Mouse (Mus musculus) layer of hippocampus, postnatal 10 days (tissue): ENCODE measurements around the gene Slc6a2. TPM values are rescaled to one million over a fixed set of nuclear protein-coding genes. Genes with fewer than 3 reads are reported as not detected.

ENCODE experiments used
- DNase-seq, 2 experiments: peaks; one replicate each; pipeline ENCODE4 v3.0.0; 2021; ENCODE audit warnings: low spot score in 2 of 2
- microRNA-seq, 2 experiments: library from miRNA; unstranded; fragments of <30 nt; microRNA quantifications; one replicate each; pipeline ENCODE4 v1.2.0; 2021
- total RNA-seq, 2 experiments: library from RNA; stranded (reverse); gene quantifications; 2 replicates each; pipeline ENCODE4 v1.2.3; 2021

Slc6a2 gene
- total RNA-seq, 2 experiments from 2014 or later, result 0.22 to 0.34 TPM

DNA sequence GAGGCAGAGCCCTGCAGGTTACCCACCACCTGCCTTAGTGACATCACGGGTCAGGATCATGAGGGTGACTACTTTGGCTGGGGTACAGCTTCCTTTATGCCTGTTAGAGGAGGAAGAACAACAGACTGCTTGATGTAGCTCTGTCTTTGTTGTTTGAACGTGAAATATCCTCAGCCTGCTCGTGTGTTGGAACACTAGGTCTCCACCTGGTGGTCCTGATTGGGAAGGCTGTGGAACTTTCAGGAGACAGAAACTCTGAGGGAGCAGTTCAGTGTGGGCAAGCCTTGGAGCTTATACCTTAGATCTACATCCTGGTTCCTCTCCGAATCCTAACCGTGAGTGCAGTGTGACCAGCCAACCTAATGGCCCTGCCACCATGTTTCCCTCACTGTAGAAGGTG, 61.9 kb downstream of the Slc6a2 start:
- DNase-seq, result no peak

DNA sequence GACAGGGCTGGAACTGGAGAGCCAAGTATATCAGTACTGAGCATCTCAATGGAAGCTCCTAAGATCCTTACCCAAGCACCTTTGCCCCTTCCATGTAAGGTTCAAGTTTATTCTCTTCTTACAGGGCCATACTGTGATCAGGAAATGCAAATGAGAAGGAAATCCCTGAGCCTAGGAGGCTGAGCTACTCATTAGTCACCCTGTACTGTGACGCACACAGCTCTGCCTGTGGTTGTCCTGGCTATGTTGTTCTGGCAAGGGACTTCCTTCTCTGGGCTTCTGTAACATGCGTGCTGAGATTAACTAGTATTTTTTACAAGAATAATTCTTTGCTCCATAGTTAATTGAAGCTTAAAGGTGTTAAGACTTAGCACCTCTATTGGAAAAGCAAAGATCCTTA, 70.8 kb downstream of the Slc6a2 start:
- DNase-seq, result no peak

DNA sequence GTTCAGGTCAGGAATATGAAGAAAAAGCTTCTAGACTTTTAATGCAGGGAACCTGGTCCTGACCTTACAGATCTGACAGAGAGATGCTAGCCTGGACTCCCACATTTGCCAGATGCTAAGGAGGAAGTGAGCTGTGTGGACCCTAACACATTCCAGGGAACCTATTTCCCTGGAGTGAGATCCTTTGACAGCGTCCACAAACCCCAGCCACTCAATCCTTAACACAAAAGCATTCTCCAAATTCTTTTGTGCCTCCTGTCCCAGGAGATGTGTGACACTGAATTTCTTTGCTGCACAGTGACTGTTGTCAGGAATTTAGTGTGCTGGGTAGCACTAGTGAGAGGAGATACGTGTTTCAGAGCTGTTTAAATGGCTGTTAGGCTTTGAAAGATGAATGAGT, 79.0 kb downstream of the Slc6a2 start:
- no peak for DNase-seq

DNA sequence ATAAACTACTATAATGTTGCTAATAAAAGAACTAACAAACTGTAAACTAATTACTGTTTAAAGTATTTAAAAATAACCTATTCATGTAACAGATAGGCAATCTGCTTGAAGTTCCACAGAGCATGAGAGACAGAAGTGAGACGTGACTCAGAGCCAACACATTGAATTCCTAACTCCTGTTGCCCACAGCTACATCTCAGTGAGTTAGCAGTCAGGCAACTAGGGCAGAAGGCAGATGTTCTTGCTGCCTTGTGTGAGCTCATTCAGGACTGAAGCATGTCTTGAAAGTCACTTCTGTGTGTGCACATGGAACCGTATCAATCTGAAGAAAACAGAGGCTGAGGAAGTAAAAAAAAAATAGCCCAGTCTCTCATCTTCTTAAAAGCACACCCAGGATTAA, 80.4 kb downstream of the Slc6a2 start:
- no peak for DNase-seq

DNA sequence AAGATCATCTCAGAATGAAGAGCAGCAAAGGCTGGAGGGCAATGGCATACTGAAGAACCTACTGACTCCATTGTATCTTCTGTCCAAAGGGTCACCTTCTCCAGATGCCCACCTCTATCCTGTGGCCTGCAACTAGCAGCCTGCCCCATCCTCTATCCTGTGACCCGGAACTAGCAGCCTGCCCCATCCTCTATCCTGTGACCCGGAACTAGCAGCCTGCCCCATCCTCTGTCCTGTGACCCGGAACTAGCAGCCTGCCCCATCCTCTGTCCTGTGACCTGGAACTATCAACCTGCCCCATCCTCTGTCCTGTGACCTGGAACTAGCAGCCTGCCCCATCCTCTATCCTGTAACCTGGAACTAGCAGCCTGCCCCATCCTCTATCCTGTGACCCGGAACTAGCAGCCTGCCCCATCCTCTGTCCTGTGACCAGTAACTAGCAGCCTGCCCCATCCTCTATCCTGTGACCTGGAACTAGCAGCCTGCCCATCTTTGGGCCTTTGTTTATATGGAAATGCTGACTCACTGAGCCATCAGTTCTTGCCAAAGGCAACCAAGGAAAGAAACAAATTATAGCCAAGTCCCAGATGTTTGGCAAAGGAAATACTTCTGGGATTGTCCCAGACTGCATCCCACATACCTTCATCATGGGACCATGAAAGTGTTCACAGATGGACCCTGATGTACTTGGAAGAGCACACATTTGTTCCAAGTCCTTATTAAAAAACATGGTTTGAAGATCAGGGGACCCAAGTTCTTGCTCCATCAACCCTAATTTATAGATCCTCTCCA, 81.1 kb downstream of the Slc6a2 start:
- no peak for DNase-seq

DNA sequence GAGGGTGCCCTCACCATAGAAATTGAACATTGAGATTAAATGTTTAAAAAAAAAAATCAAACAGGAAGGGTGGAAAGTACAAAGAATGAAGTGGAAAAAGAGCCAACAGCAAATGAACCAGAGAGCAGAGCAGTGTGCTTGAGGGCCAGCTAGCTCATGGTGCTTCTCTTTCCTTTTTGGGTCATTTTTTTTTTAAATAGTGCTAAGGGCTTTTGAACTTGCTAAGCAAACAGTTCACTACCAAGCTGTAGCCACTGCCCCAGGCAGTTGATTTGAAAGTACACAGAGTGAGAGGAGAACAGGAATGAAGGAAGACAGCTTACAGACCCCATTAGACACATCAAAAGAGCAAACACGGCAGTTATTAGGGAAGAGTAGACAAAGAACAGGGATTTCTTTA, 83.2 kb downstream of the Slc6a2 start:
- DNase-seq, result no peak

DNA sequence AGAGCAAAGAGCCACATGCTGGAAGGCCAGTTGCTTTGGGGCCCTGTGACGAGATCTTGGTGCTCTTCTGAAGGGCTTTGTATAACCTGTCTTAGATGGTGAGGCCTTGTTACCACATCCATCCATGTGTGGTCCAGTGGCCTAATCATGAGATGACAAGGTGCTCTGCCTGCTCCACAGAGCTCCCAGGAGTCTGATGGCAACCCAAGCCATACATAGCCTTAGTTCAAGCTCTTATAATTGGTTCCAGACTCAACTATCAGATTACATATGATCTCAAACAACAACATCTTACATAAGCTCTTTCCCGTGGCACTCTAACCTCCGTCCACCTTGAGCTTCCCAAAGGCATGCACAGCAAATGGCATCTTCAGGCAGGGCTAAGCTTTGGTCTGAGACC, 88.2 kb downstream of the Slc6a2 start, which contains the start of gene Ces1a:
TSS of gene Ces1a (minus strand) at position 101 of the 400 bp plus-strand sequence.
- no peak for DNase-seq

DNA sequence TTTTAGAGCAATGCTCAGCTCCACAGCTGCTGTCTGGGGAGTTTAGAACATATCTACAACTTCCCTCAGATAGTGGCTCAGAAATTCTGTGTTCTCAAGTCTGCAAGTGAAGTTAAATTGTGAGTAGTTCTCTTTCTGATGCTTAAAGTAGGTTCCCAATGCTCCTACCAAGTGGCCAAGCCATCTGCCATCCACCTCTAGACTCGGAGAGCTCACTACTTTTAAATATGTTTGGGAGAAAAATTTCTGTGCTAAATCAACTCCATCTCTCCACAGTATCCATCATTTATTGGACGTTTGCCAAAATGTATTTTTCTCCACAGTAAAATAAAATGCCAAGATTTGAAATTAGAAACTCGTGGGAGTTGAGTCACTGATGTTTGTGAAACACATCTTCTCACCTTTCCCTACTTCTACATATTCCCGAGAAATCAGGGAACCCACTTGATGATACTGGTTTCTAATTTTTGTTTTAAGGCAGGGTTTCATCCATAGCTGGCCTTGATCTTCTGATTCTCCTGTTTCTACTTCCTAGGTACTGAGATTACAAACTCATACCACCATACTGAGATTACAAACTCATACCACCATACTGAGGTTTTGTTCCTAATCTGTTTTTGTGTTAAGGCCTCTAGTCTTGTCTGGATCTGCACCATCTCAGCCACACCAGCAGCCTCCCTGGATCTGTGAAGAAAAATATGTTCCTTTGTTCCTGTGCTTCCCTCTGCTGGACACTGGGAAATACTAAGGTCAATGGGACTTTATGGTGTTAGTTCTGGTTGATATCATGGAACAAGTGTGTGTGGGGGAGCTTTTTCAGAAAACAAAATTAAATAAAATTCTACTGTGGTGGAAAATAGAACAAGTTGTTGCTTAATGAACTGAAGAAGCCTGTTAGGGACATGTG, 88.9 kb downstream of the Slc6a2 start:
- no peak for DNase-seq

Small RNAs within 50 kb of the gene (microRNA-seq; reads per million reads assigned to microRNA genes)
- gene Gm22151, result 0 reads per million in 2 experiments

Other genes starting within 250 kb of the Slc6a2 start
- 10 to 100 TPM in 1 of 2 experiments, 1 to 10 TPM in 1; 7.5 to 10.6 TPM for gene Mmp2, start 132.8 kb upstream of the Slc6a2 start, total RNA-seq
- 10 to 100 TPM in 1 of 2 experiments, 1 to 10 TPM in 1; 8.1 to 11.1 TPM for gene Lpcat2, start 104.7 kb upstream of the Slc6a2 start, total RNA-seq
- 1 to 10 TPM; 1.0 to 1.8 TPM for gene Capns2, start 58.7 kb upstream of the Slc6a2 start, total RNA-seq
- gene Ces1a, start 88.1 kb downstream of the Slc6a2 start, total RNA-seq, result not detected
- gene Ces1b, start 119.9 kb downstream of the Slc6a2 start, total RNA-seq, result not detected
- not detected for gene Ces1c, start 171.2 kb downstream of the Slc6a2 start, total RNA-seq
- not detected for gene Ces1d, start 237.8 kb downstream of the Slc6a2 start, total RNA-seq